Mouse (Mus musculus): Measurements from ENCODE around the gene Angptl7.

Gene Angptl7

GRCm38 (mm10) chr4:148495874-148496689 lies 4.2 kb downstream of the Angptl7 start:
- no peak for DNase-seq (ENCODE audit: extremely low read depth, low read depth)

DNA sequence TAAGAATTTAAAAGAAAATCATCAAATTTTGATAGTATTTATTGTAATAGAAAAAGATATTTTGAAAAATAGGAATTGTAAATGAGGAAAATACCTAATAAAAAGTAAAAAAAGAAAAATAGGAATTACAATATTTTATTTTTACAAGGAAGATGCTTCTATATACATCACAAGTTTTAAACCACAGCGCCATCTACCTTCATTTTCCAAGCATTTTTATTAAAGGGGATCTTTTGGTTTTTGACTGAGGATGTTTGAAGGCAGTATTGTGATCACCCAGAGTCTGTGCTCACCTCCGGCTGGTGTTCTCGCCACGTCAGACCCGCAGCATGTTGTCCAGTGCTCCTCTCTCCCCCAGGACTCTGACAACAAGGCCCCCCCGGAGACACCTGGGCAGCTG lies 5.1 kb downstream of the Angptl7 start:
- no peak for DNase-seq (ENCODE audit: extremely low read depth, low read depth)

DNA sequence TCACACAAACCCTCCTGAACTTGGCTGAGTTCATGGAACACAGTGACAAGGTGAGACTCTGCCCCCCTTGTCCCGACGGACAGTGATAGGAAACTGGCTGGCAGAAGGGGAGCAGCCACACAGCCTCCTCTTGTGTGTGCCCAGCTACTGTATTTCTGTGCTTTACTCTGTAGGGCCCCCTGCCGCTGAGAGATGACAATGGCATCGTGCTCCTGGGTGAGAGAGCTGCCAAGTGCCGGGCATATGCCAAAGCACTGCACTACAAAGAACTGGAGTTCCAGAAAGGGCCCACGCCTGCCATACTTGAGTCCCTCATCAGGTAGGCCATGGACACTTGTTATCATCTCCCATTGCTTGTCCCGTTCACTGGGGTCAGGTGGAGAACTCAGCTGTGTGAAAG lies 8.8 kb downstream of the Angptl7 start:
- DNase-seq (ENCODE audit: extremely low read depth, low read depth): no peak

- DNase-seq (ENCODE audit: extremely low read depth, low read depth): no peak
Measured at GRCm38 (mm10) chr4:148490502-148490901, 9.8 kb downstream of the Angptl7 start.

- no peak for DNase-seq (ENCODE audit: extremely low read depth, low read depth)
Measured at GRCm38 (mm10) chr4:148487841-148488240, 12.4 kb downstream of the Angptl7 start.

GRCm38 (mm10) chr4:148484511-148484910 lies 15.7 kb downstream of the Angptl7 start:
- DNase-seq (ENCODE audit: extremely low read depth, low read depth): no peak

DNA sequence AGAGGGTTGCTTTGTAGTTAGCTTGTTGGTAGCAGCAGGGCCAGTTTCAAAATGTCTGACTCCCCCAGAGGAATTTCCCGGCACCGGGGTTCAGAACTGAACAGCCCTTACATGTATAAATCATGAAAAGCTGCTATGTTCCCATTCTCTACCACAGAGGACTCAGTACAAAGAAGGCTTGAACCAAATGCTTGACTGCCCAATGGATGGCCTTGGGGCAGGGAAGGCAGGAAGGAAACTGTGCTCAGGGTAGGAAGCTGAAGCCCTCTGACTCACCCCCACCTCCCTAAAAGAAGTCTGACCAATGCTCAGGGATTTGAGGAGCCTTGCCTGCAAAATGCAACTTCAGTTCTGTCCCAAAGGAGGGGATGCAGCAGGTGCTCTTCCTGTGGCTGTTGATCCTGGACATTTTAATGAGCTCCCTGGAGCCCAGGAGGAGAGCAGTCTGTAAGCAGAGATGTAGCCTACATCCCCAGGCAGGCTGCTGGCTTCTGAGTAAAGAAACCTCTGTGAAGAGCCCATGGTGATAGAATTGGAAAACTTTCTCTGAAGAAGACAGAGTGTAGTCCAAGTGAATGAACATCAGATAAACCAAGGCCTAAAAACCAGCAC lies 18.6 kb downstream of the Angptl7 start:
- no peak for DNase-seq (ENCODE audit: extremely low read depth, low read depth)

GRCm38 (mm10) chr4:148480245-148480644 lies 20.0 kb downstream of the Angptl7 start:
- no peak for DNase-seq (ENCODE audit: extremely low read depth, low read depth)

DNA sequence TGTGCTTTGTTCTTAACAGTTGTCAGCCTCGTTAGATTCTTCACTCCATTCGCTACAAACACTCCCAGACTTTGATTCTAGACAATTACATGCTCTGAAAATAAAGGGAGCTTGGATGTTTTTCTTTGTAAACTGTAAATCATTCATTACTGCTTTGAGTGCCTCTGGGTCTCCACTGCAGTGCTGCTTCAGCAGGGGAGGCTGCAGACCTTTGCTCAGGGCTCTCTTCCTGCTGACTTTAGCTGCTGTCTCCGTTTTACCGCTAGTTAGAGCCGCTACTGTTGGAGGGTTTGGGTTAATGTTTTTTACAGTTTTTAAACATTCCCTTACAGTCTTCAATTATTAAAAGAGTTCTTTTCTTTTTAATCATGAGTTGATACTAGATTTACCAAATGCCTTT lies 26.8 kb downstream of the Angptl7 start:
- DNase-seq (ENCODE audit: extremely low read depth, low read depth): no peak

GRCm38 (mm10) chr4:148472436-148473174 lies 27.7 kb downstream of the Angptl7 start:
- no peak for DNase-seq (ENCODE audit: extremely low read depth, low read depth)

DNA sequence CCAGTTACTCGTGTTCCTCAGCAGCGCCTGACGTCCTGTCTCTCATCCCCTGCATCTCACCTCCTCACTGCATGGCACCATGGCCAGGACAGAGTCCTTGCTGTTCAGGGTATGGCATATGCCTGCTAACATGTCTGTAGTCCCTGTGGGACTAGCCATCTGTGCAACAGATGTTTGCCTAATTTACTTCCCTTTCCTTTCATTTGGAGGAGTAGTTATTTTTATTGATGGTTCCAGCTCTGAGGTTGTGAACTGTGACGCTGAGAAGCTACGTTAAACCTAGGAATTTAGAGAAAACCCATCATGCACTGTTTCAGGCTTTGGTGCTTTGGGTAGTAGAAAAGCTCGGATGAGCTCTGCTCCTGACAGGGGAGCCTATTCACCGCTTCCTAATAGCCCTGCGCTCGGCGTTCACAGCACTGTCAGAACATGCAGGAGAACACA lies 28.9 kb downstream of the Angptl7 start:
- DNase-seq (ENCODE audit: extremely low read depth, low read depth): no peak

DNA sequence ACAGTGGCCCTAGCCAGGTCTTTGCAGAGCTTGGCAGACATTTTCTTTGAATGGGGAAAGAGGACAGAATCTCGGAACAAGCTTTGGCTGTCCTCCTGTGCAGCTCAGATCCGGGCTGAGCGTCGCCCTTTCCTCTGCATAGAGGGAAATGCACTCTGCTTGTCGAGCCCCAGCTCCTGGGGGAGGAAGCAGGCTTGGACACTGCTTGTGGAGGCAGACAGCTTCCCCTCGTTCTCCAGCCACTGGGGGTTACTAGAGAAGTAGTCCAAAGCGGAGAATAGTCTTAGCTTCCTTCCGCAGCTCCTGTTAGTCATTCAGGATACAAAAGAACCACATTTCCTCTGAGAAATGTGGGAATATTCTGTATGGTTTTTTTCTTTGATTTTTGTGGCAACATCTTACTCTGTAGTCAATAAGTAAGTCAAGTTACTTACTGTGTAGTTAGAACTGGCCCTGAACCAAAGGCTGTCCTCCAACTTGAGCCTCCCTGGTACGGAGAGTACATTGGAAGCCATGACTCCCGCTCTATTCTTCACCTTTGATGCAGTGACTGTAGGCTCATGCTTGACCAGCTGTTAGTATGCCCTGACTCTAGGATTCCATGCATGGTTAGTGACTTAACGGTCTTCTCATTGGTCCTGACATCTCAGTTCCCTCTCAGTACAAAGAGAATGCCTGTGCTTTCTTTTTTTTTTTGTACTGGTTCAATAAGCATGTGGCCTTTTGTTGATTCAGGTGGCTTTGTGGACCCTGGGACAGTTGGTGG lies 30.6 kb downstream of the Angptl7 start:
- DNase-seq (ENCODE audit: extremely low read depth, low read depth): no peak

GRCm38 (mm10) chr4:148468396-148468795 lies 31.9 kb downstream of the Angptl7 start:
- DNase-seq (ENCODE audit: extremely low read depth, low read depth): no peak

DNA sequence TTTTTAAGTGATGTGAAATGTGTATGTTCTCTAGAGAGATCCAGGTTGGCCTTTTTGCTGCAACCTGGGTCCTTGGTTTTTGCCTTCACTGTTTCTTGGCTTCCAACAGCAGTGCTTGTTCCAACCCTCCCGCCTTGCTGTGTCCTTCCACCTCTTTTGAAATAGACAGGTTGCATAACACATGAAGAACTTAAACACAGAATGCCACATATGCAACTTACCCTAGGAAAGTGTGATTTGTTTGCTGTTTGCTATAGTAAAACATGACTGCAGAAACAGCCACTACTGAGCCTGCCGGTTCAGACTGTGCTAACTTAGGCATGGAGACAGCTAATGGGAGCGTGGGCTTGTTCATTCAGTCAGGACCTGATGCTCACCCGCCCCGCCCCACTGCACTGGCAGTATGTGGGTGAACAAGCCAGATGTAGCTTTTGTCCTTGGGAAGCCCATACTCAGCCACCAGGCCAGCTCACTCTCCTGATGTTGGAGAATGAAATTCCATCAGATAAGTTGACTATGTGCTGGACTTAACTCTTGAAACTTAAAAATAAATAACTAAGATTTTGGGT lies 33.7 kb downstream of the Angptl7 start:
- no peak for DNase-seq (ENCODE audit: extremely low read depth, low read depth)

DNA sequence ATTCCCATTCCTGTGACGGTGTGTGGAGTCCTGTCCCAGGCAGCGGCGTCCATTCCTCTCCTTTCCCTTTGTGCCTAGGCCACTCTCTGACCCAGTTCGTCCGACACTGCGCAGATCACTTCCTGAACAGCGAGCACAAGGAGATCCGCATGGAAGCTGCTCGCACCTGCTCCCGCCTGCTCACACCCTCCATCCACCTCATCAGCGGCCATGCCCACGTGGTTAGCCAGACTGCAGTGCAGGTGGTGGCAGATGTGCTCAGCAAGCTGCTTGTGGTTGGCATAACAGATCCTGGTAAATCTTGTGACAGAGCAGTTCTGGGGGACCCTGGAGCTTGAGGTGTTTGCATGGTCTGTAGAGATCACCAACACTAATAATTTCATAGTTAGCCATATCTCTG lies 35.4 kb downstream of the Angptl7 start:
- DNase-seq (ENCODE audit: extremely low read depth, low read depth): no peak

GRCm38 (mm10) chr4:148464301-148464700 lies 36.0 kb downstream of the Angptl7 start:
- no peak for DNase-seq (ENCODE audit: extremely low read depth, low read depth)

DNA sequence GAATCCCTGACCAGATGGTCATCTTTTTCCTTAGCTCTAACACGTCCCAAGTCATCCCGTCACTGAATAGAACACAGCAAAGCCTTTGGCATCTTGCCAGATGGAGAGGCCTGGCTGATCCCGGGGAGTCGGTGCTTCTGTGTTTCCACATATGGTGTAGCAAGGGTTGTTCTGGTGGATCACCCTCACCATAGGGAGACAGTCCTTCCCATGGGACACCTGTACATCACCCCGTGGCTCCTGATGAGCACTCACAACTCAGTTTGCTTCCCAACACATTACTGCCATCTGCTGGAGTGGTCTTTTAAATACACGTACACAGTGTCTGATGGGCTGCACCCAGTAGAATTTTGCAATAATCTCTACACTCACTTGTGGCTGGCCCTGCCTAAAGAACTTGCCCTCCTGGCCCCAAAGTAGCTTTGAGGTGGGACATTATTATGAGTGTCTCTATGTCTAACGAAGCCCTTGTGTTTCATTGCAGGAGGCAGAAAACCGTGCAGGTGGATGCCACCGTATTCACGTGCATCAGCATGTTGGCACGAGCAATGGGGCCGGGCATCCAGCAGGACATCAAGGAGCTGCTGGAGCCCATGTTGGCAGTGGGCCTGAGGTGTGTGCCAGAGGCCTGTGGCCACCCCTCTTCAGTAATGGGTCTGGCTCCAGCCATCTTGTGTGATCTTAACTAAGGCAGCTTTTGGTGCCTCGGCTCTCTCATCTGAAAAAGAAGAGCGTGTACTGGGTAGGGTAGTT lies 36.9 kb downstream of the Angptl7 start:
- DNase-seq (ENCODE audit: extremely low read depth, low read depth): no peak

GRCm38 (mm10) chr4:148462717-148463116 lies 37.5 kb downstream of the Angptl7 start:
- no peak for DNase-seq (ENCODE audit: extremely low read depth, low read depth)

DNA sequence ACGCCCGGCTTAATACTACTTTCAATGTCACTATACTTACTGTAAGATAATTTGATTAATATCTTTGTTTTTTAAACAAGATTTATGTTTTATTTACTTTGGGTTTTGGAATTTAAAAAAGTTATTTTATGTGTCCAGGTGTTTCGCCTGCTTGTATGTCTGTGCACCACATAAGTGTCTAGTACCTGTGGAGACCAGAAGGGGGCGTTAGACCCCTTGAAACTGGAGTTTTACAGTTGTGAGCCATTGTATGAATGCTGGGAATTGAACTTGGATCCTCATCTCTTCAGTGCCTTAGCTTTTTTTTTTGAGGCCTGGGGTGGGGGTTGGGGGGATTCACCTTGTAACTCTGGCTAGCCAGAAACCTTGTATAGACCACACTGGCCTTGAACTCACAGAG lies 38.5 kb downstream of the Angptl7 start:
- no peak for DNase-seq (ENCODE audit: extremely low read depth, low read depth)

GRCm38 (mm10) chr4:148460656-148461284 lies 39.5 kb downstream of the Angptl7 start:
- no peak for DNase-seq (ENCODE audit: extremely low read depth, low read depth)
